Mouse (Mus musculus) lung, postnatal 14 days (tissue): ENCODE results near the gene AA986860.

ENCODE experiments used
- DNase-seq: peaks from one replicate; pipeline ENCODE4 v3.0.0; 2021

The AA986860 gene

GRCm38 (mm10) chr1:130731741-130732337 lies at the start of gene AA986860:
TSS of gene AA986860 (plus strand) at chr1:130731976.
- peak; percentile 60 for DNase-seq

GRCm38 (mm10) chr1:130683905-130684304 lies 47.9 kb upstream of the AA986860 start:
- no peak for DNase-seq

GRCm38 (mm10) chr1:130698601-130699000 lies 33.2 kb upstream of the AA986860 start:
- no peak for DNase-seq

- DNase-seq: peak; percentile 75
Observed at GRCm38 (mm10) chr1:130699937-130700633, 31.7 kb upstream of the AA986860 start.

- DNase-seq: no peak
Observed at GRCm38 (mm10) chr1:130701976-130702375, 29.8 kb upstream of the AA986860 start.

- DNase-seq: peak; percentile 34
Observed at GRCm38 (mm10) chr1:130703613-130704012, 28.2 kb upstream of the AA986860 start.

- DNase-seq: no peak
Observed at GRCm38 (mm10) chr1:130710283-130711080, 21.3 kb upstream of the AA986860 start.

GRCm38 (mm10) chr1:130714046-130714445 lies 17.7 kb upstream of the AA986860 start:
- DNase-seq: no peak

- peak; percentile 92 for DNase-seq
Observed at GRCm38 (mm10) chr1:130715561-130716217, 16.1 kb upstream of the AA986860 start, which contains the start of gene Gm29427. TSS of gene Gm29427 (minus strand) at chr1:130715799.

- DNase-seq: no peak
Observed at GRCm38 (mm10) chr1:130716218-130716512, 15.6 kb upstream of the AA986860 start.

- DNase-seq: no peak
Observed at GRCm38 (mm10) chr1:130716513-130717290, 15.1 kb upstream of the AA986860 start.

GRCm38 (mm10) chr1:130717291-130717871 lies 14.4 kb upstream of the AA986860 start, which contains the start of gene Yod1:
TSS of gene Yod1 (plus strand) at chr1:130717327.
- peak; percentile 92 for DNase-seq

- no peak for DNase-seq
Observed at GRCm38 (mm10) chr1:130724206-130724605, 7.6 kb upstream of the AA986860 start.

GRCm38 (mm10) chr1:130726396-130726795 lies 5.4 kb upstream of the AA986860 start:
- DNase-seq: no peak

- no peak for DNase-seq
Observed at GRCm38 (mm10) chr1:130728070-130728469, 3.7 kb upstream of the AA986860 start.

GRCm38 (mm10) chr1:130728708-130729107 lies 3.1 kb upstream of the AA986860 start:
- no peak for DNase-seq

GRCm38 (mm10) chr1:130729153-130729552 lies 2.6 kb upstream of the AA986860 start, which contains the start of gene Pfkfb2:
TSS of gene Pfkfb2 (minus strand) at chr1:130729253.
- no peak for DNase-seq

GRCm38 (mm10) chr1:130732706-130733658 lies 1.2 kb downstream of the AA986860 start:
- DNase-seq: no peak

- peak; percentile 53 for DNase-seq
Observed at GRCm38 (mm10) chr1:130733671-130734070, 1.9 kb downstream of the AA986860 start.

- no peak for DNase-seq
Observed at GRCm38 (mm10) chr1:130734452-130734851, 2.7 kb downstream of the AA986860 start.

GRCm38 (mm10) chr1:130734852-130735251 lies 3.1 kb downstream of the AA986860 start:
- DNase-seq: no peak
